Mouse (Mus musculus) hindbrain, embryonic 15.5 days (tissue): ENCODE data around the gene Lhx5. TPM values are rescaled to one million over a fixed set of nuclear protein-coding genes. Genes with fewer than 3 reads are reported as not detected.

Experiments
- ATAC-seq: fragments of 200-750 bp; cut with Nextera tagmentation; 2 replicates; pipeline ENCODE4 v1.8.0; 2017; ENCODE audit warnings: low read depth, moderate number of reproducible peaks, moderate TSS enrichment; ENCODE audit not compliant: low FRiP score
- H3K27ac ChIP-seq: fragments of 300-500 bp; sonication (generic); replicated peaks from 2 replicates; pipeline ENCODE4 v1.5.1; 2015; ENCODE audit warnings: mild to moderate bottlenecking, inconsistent platforms
- H3K27me3 ChIP-seq: fragments of 300-500 bp; sonication (generic); 2 replicates; pipeline ENCODE4 v1.6.1; 2015; ENCODE audit warnings: control low read depth, inconsistent platforms
- H3K36me3 ChIP-seq: fragments of 300-500 bp; sonication (generic); 2 replicates; pipeline ENCODE4 v1.6.1; 2015; ENCODE audit warnings: control low read depth, inconsistent platforms
- H3K4me1 ChIP-seq: fragments of 300-500 bp; sonication (generic); replicated peaks from 2 replicates; pipeline ENCODE4 v1.6.1; 2015; ENCODE audit warnings: control low read depth, inconsistent platforms
- H3K4me2 ChIP-seq: fragments of 300-500 bp; sonication (generic); 2 replicates; pipeline ENCODE4 v1.6.1; 2015; ENCODE audit warnings: moderate library complexity, mild to moderate bottlenecking, inconsistent platforms
- H3K4me3 ChIP-seq: fragments of 300-500 bp; sonication (generic); 2 replicates; pipeline ENCODE4 v1.5.1; 2015; ENCODE audit warnings: mild to moderate bottlenecking, inconsistent platforms
- H3K9ac ChIP-seq: fragments of 300-500 bp; sonication (generic); 2 replicates; pipeline ENCODE4 v1.6.1; 2015; ENCODE audit warnings: inconsistent platforms
- H3K9me3 ChIP-seq: fragments of 300-500 bp; sonication (generic); 2 replicates; pipeline ENCODE4 v1.6.1; 2016; ENCODE audit warnings: control low read depth, inconsistent platforms
- WGBS: fragments of 180-500 bp; shearing (Covaris S2); methylation state at CpG from one replicate; pipeline ENCODE4 v1.1.7; 2015; 5-methylcytosine and 5-hydroxymethylcytosine counted together
- polyA plus RNA-seq: library from polyadenylated mRNA; unstranded; fragments of >200 nt; fragmentation: Nextera tagmentation; extraction: Ambion mirVana; gene quantifications from 2 replicates; pipeline ENCODE4 v1.2.1, GENCODE M21; 2015

The Lhx5 gene
- polyA plus RNA-seq, 1 experiment from 2014 or later: 31.4 TPM

GRCm38 (mm10) chr5:120434231-120434735 is 2.8 kb downstream of the Lhx5 start:
- peaks cover 50% of the 10 kb centered on the region for H3K27me3 ChIP-seq
- no peak for ATAC-seq

GRCm38 (mm10) chr5:120435006-120435681 is 3.6 kb downstream of the Lhx5 start:
- no peak for ATAC-seq
- H3K4me2 ChIP-seq: peak overlapping the region; percentile 69
- H3K9ac ChIP-seq: peak overlapping the region; percentile 60
- H3K9me3 ChIP-seq: no peaks in the 10 kb centered on the region
- peaks cover 51% of the 10 kb centered on the region for H3K27me3 ChIP-seq
- WGBS: under 1% methylated on average over 43 of the region's 44 CpGs
- H3K4me1 ChIP-seq: peaks cover 35% of the 10 kb centered on the region
- H3K4me3 ChIP-seq: peak overlapping the region; percentile 48
- no peaks in the 10 kb centered on the region for H3K36me3 ChIP-seq
- H3K27ac ChIP-seq: peak overlapping the region; percentile 85

More at GRCm38 (mm10) chr5:120434231-120434735, 2.8 kb downstream of the Lhx5 start:
- Histone ChIP-seq H3K9me3 (no peaks in the 10 kb centered on the region), H3K4me3 (peak overlapping the region; percentile 48), H3K9ac (peak overlapping the region; percentile 60), H3K4me1 (peaks cover 26% of the 10 kb centered on the region), H3K4me2 (peak overlapping the region; percentile 69), H3K27ac (peak overlapping the region; percentile 85), H3K36me3 (no peaks in the 10 kb centered on the region)
- 2% methylated on average over 21 of the region's 21 CpGs for WGBS

GRCm38 (mm10) chr5:120435731-120436501 is 4.4 kb downstream of the Lhx5 start:
- H3K4me2 ChIP-seq: peak overlapping the region; percentile 69
- H3K27ac ChIP-seq: peak overlapping the region; percentile 85
- peak overlapping the region; percentile 60 for H3K9ac ChIP-seq
- H3K36me3 ChIP-seq: no peaks in the 10 kb centered on the region
- no peaks in the 10 kb centered on the region for H3K9me3 ChIP-seq
- H3K4me3 ChIP-seq: peak overlapping the region; percentile 48
- under 1% methylated on average over 47 of the region's 47 CpGs for WGBS
- H3K4me1 ChIP-seq: peaks cover 38% of the 10 kb centered on the region
- H3K27me3 ChIP-seq: peaks cover 53% of the 10 kb centered on the region
- no peak for ATAC-seq

GRCm38 (mm10) chr5:120436885-120437495 is 5.5 kb downstream of the Lhx5 start:
- Histone ChIP-seq H3K36me3 (no peaks in the 10 kb centered on the region), H3K4me3 (peak overlapping the region; percentile 48), H3K9ac (peak overlapping the region; percentile 60), H3K27me3 (peaks cover 48% of the 10 kb centered on the region), H3K27ac (peak overlapping the region; percentile 85), H3K9me3 (no peaks in the 10 kb centered on the region), H3K4me1 (peaks cover 38% of the 10 kb centered on the region), H3K4me2 (peak overlapping the region; percentile 69)
- under 1% methylated on average over 18 of the region's 18 CpGs for WGBS
- no peak for ATAC-seq

GRCm38 (mm10) chr5:120437539-120437938 is 6.0 kb downstream of the Lhx5 start:
- Histone ChIP-seq H3K27ac (peak overlapping the region; percentile 85), H3K9ac (peak overlapping the region; percentile 60), H3K27me3 (peaks cover 45% of the 10 kb centered on the region), H3K4me1 (peaks cover 38% of the 10 kb centered on the region), H3K4me3 (peak overlapping the region; percentile 48), H3K4me2 (peak overlapping the region; percentile 69), H3K36me3 (no peaks in the 10 kb centered on the region), H3K9me3 (no peaks in the 10 kb centered on the region)
- 3% methylated on average over 17 of the region's 17 CpGs for WGBS
- ATAC-seq: no peak

GRCm38 (mm10) chr5:120437986-120438385 is 6.5 kb downstream of the Lhx5 start:
- ATAC-seq: no peak
- Histone ChIP-seq H3K4me3 (peak overlapping the region; percentile 48), H3K4me1 (peaks cover 38% of the 10 kb centered on the region), H3K27me3 (peaks cover 44% of the 10 kb centered on the region), H3K9me3 (no peaks in the 10 kb centered on the region), H3K27ac (peak overlapping the region; percentile 85), H3K36me3 (no peaks in the 10 kb centered on the region), H3K4me2 (peak overlapping the region; percentile 69), H3K9ac (peak overlapping the region; percentile 60)
- 1% methylated on average over 33 of the region's 33 CpGs for WGBS

GRCm38 (mm10) chr5:120438469-120438868 is 7.0 kb downstream of the Lhx5 start:
- no peaks in the 10 kb centered on the region for H3K9me3 ChIP-seq
- no peaks in the 10 kb centered on the region for H3K36me3 ChIP-seq
- no peak for ATAC-seq
- 1% methylated on average over 13 of the region's 13 CpGs for WGBS
- H3K27me3 ChIP-seq: peaks cover 40% of the 10 kb centered on the region
- H3K4me2 ChIP-seq: peak overlapping the region; percentile 69
- peak overlapping the region; percentile 48 for H3K4me3 ChIP-seq
- H3K4me1 ChIP-seq: peaks cover 38% of the 10 kb centered on the region
- H3K27ac ChIP-seq: peak overlapping the region; percentile 85
- H3K9ac ChIP-seq: peak overlapping the region; percentile 60

- WGBS: 1% methylated on average over 27 of the region's 27 CpGs
- Histone ChIP-seq H3K4me3 (peak overlapping the region; percentile 48), H3K9ac (peak overlapping the region; percentile 60), H3K4me2 (peak overlapping the region; percentile 69), H3K4me1 (peaks cover 38% of the 10 kb centered on the region), H3K27ac (peak overlapping the region; percentile 85), H3K27me3 (peaks cover 34% of the 10 kb centered on the region), H3K9me3 (no peaks in the 10 kb centered on the region), H3K36me3 (no peaks in the 10 kb centered on the region)
- no peak for ATAC-seq
Observed at GRCm38 (mm10) chr5:120438991-120439710, 7.7 kb downstream of the Lhx5 start.

GRCm38 (mm10) chr5:120439887-120440670 is 8.6 kb downstream of the Lhx5 start:
- Histone ChIP-seq H3K4me1 (peaks cover 38% of the 10 kb centered on the region), H3K9me3 (no peaks in the 10 kb centered on the region), H3K27ac (peak overlapping the region; percentile 85), H3K36me3 (no peaks in the 10 kb centered on the region), H3K4me2 (peak overlapping the region; percentile 69), H3K27me3 (peaks cover 30% of the 10 kb centered on the region), H3K9ac (peak overlapping the region; percentile 60), H3K4me3 (peak overlapping the region; percentile 48)
- whole genome bisulfite sequencing: 1% methylated on average over 61 of the region's 61 CpGs
- no peak for ATAC-seq

GRCm38 (mm10) chr5:120440733-120441132 is 9.2 kb downstream of the Lhx5 start:
- Histone ChIP-seq H3K4me1 (peaks cover 34% of the 10 kb centered on the region), H3K4me3 (peak overlapping the region; percentile 48), H3K36me3 (no peaks in the 10 kb centered on the region), H3K27ac (peak overlapping the region; percentile 85; the same call in 1 of the 2 replicates), H3K4me2 (peak overlapping the region; percentile 69), H3K9me3 (no peaks in the 10 kb centered on the region), H3K9ac (no peak overlapping the region), H3K27me3 (peaks cover 28% of the 10 kb centered on the region)
- 7% methylated on average over 14 of the region's 14 CpGs for WGBS
- peak; percentile 45; the same call in 1 of the 2 replicates for ATAC-seq

GRCm38 (mm10) chr5:120447305-120447704 is 15.8 kb downstream of the Lhx5 start:
- Histone ChIP-seq H3K4me1 (0 out of 2 replicates have a peak, but pooled peaks cover 3% of the 10 kb centered on the region), H3K4me3 (no peak overlapping the region), H3K27me3 (no peaks in the 10 kb centered on the region), H3K4me2 (no peak overlapping the region), H3K27ac (no peak overlapping the region), H3K36me3 (no peaks in the 10 kb centered on the region), H3K9ac (no peak overlapping the region), H3K9me3 (no peaks in the 10 kb centered on the region)
- no peak for ATAC-seq
- WGBS: 38% methylated on average over 13 of the region's 13 CpGs
